Mouse (Mus musculus) liver, adult 2 months (tissue): ENCODE results near the gene Ryr1.

Experiments
- CTCF ChIP-seq: fragments of 200-500 bp; IDR thresholded peaks from 2 replicates; pipeline ENCODE4 v1.5.1; 2011; ENCODE audit warnings: low read depth, low read length, control low read depth
- POLR2A ChIP-seq: fragments of 200-500 bp; IDR thresholded peaks from 2 replicates; pipeline ENCODE4 v1.6.1; 2011; ENCODE audit warnings: low read length, control low read depth; ENCODE audit not compliant: insufficient read depth; ENCODE audit errors: extremely low read depth

- TF ChIP-seq CTCF (no peak), POLR2A (no peak)
Observed at GRCm38 (mm10) chr7:28960354-28961046, 164.5 kb downstream of the Ryr1 start.
